Mouse (Mus musculus): Measurements from ENCODE around the gene Arvcf. TPM values are rescaled to one million over a fixed set of nuclear protein-coding genes. Genes with fewer than 3 reads are reported as not detected.

Gene Arvcf
- 31.0 and 31.2 TPM in 2 replicates for polyA plus RNA-seq (2015; fragmentation: Nextera tagmentation; extraction: Ambion mirVana)

- WGBS = under 1% methylated on average over 44 of the region's 44 CpGs
- peak; percentile 92 for ATAC-seq (ENCODE audit: low FRiP score, low TSS enrichment)
- Histone ChIP-seq H3K4me2 (replicated peaks; ENCODE audit: low read depth, low read length) (peak within 1 kb of the TSS; percentile 98), H3K36me3 (ENCODE audit: insufficient read depth, low read length) (no peaks in the 10 kb centered on the region), H3K4me1 (ENCODE audit: insufficient read depth, low read length) (peaks cover 10% of the 10 kb centered on the region), H3K9ac (replicated peaks; ENCODE audit: low read length) (peak within 1 kb of the TSS; percentile 81), H3K27ac (ENCODE audit: low read length) (no peak within 1 kb of the TSS), H3K9me3 (ENCODE audit: low read length) (no peaks in the 10 kb centered on the region), H3K4me3 (ENCODE audit: low read length) (peak within 1 kb of the TSS; percentile 75), H3K27me3 (ENCODE audit: insufficient read depth, low read length) (peaks cover 24% of the 10 kb centered on the region)
Measured at GRCm38 (mm10) chr16:18347931-18348600, at the start of gene Arvcf, which contains the start of gene Tango2. Arvcf (plus strand) TSS chr16:18348182. Tango2 (minus strand) TSS chr16:18348103.

GRCm38 (mm10) chr16:18308159-18308558, 39.8 kb upstream of the Arvcf start:
- 91% methylated on average over 1 of the region's 1 CpGs for WGBS
- no peaks in the 10 kb centered on the region for H3K9me3 ChIP-seq (ENCODE audit: low read length)
- no peaks in the 10 kb centered on the region for H3K36me3 ChIP-seq (ENCODE audit: insufficient read depth, low read length)
- H3K27me3 ChIP-seq (ENCODE audit: insufficient read depth, low read length) = no peaks in the 10 kb centered on the region
- no peak overlapping the region for H3K9ac ChIP-seq (replicated peaks; ENCODE audit: low read length)
- H3K27ac ChIP-seq (ENCODE audit: low read length) = no peak overlapping the region
- H3K4me3 ChIP-seq (ENCODE audit: low read length) = no peak overlapping the region
- H3K4me2 ChIP-seq (replicated peaks; ENCODE audit: low read depth, low read length) = no peak overlapping the region
- no peak for ATAC-seq (ENCODE audit: low FRiP score, low TSS enrichment)
- H3K4me1 ChIP-seq (ENCODE audit: insufficient read depth, low read length) = no peaks in the 10 kb centered on the region

DNA sequence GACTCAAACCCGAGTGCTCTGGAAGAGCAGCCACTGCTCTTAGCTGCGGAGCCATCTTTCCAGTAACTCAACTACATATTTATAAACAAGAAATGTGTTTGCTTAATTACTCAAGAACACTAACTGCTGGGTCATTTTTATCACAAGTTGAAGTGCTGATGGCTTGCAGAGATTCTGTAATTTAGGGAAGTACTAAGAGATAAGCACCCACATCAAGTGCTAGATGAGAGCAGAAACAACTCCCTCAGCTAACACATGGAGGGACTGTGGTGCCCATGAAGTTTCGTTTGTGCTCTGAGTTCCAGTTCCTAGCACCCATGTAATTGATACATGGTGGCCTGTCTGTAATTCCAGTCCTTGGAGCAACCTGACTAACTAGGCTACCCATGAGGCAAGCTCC, 29.0 kb upstream of the Arvcf start:
- H3K27ac ChIP-seq (ENCODE audit: low read length) = no peak overlapping the region
- H3K4me2 ChIP-seq (replicated peaks; ENCODE audit: low read depth, low read length) = no peak overlapping the region
- WGBS = 84% methylated on average over 3 of the region's 3 CpGs
- no peaks in the 10 kb centered on the region for H3K9me3 ChIP-seq (ENCODE audit: low read length)
- H3K36me3 ChIP-seq (ENCODE audit: insufficient read depth, low read length) = no peaks in the 10 kb centered on the region
- H3K27me3 ChIP-seq (ENCODE audit: insufficient read depth, low read length) = no peaks in the 10 kb centered on the region
- H3K4me1 ChIP-seq (ENCODE audit: insufficient read depth, low read length) = no peaks in the 10 kb centered on the region
- no peak for ATAC-seq (ENCODE audit: low FRiP score, low TSS enrichment)
- H3K9ac ChIP-seq (replicated peaks; ENCODE audit: low read length) = no peak overlapping the region
- no peak overlapping the region for H3K4me3 ChIP-seq (ENCODE audit: low read length)

- Histone ChIP-seq H3K9me3 (ENCODE audit: low read length) (no peaks in the 10 kb centered on the region), H3K9ac (replicated peaks; ENCODE audit: low read length) (no peak overlapping the region), H3K27ac (ENCODE audit: low read length) (no peak overlapping the region), H3K27me3 (ENCODE audit: insufficient read depth, low read length) (no peaks in the 10 kb centered on the region), H3K4me2 (replicated peaks; ENCODE audit: low read depth, low read length) (no peak overlapping the region), H3K4me3 (ENCODE audit: low read length) (no peak overlapping the region), H3K36me3 (ENCODE audit: insufficient read depth, low read length) (no peaks in the 10 kb centered on the region), H3K4me1 (ENCODE audit: insufficient read depth, low read length) (no peaks in the 10 kb centered on the region)
- 85% methylated on average over 2 of the region's 2 CpGs for WGBS
- ATAC-seq (ENCODE audit: low FRiP score, low TSS enrichment) = no peak
Measured at GRCm38 (mm10) chr16:18321443-18321842, 26.5 kb upstream of the Arvcf start.

GRCm38 (mm10) chr16:18323460-18323859, 24.5 kb upstream of the Arvcf start:
- WGBS = 87% methylated on average over 2 of the region's 2 CpGs
- no peak overlapping the region for H3K4me3 ChIP-seq (ENCODE audit: low read length)
- no peak overlapping the region for H3K27ac ChIP-seq (ENCODE audit: low read length)
- H3K4me2 ChIP-seq (replicated peaks; ENCODE audit: low read depth, low read length) = no peak overlapping the region
- no peaks in the 10 kb centered on the region for H3K36me3 ChIP-seq (ENCODE audit: insufficient read depth, low read length)
- no peaks in the 10 kb centered on the region for H3K27me3 ChIP-seq (ENCODE audit: insufficient read depth, low read length)
- H3K9me3 ChIP-seq (ENCODE audit: low read length) = no peaks in the 10 kb centered on the region
- no peak overlapping the region for H3K9ac ChIP-seq (replicated peaks; ENCODE audit: low read length)
- H3K4me1 ChIP-seq (ENCODE audit: insufficient read depth, low read length) = no peaks in the 10 kb centered on the region
- no peak for ATAC-seq (ENCODE audit: low FRiP score, low TSS enrichment)

- Histone ChIP-seq H3K4me3 (ENCODE audit: low read length) (no peak overlapping the region), H3K4me2 (replicated peaks; ENCODE audit: low read depth, low read length) (no peak overlapping the region), H3K27ac (ENCODE audit: low read length) (no peak overlapping the region), H3K4me1 (ENCODE audit: insufficient read depth, low read length) (no peaks in the 10 kb centered on the region), H3K27me3 (ENCODE audit: insufficient read depth, low read length) (no peaks in the 10 kb centered on the region), H3K9ac (replicated peaks; ENCODE audit: low read length) (no peak overlapping the region), H3K9me3 (ENCODE audit: low read length) (no peaks in the 10 kb centered on the region), H3K36me3 (ENCODE audit: insufficient read depth, low read length) (no peaks in the 10 kb centered on the region)
- no peak for ATAC-seq (ENCODE audit: low FRiP score, low TSS enrichment)
- WGBS = 85% methylated on average over 6 of the region's 6 CpGs
Measured at GRCm38 (mm10) chr16:18324031-18324430, 24.0 kb upstream of the Arvcf start.

GRCm38 (mm10) chr16:18325741-18326140, 22.2 kb upstream of the Arvcf start:
- H3K27ac ChIP-seq (ENCODE audit: low read length) = no peak overlapping the region
- no peaks in the 10 kb centered on the region for H3K36me3 ChIP-seq (ENCODE audit: insufficient read depth, low read length)
- 68% methylated on average over 4 of the region's 4 CpGs for WGBS
- no peak for ATAC-seq (ENCODE audit: low FRiP score, low TSS enrichment)
- H3K27me3 ChIP-seq (ENCODE audit: insufficient read depth, low read length) = no peaks in the 10 kb centered on the region
- H3K9ac ChIP-seq (replicated peaks; ENCODE audit: low read length) = no peak overlapping the region
- no peaks in the 10 kb centered on the region for H3K9me3 ChIP-seq (ENCODE audit: low read length)
- H3K4me2 ChIP-seq (replicated peaks; ENCODE audit: low read depth, low read length) = no peak overlapping the region
- no peaks in the 10 kb centered on the region for H3K4me1 ChIP-seq (ENCODE audit: insufficient read depth, low read length)
- no peak overlapping the region for H3K4me3 ChIP-seq (ENCODE audit: low read length)

GRCm38 (mm10) chr16:18327936-18328335, 20.0 kb upstream of the Arvcf start:
- H3K36me3 ChIP-seq (ENCODE audit: insufficient read depth, low read length) = no peaks in the 10 kb centered on the region
- no peak overlapping the region for H3K27ac ChIP-seq (ENCODE audit: low read length)
- no peak overlapping the region for H3K4me2 ChIP-seq (replicated peaks; ENCODE audit: low read depth, low read length)
- H3K4me1 ChIP-seq (ENCODE audit: insufficient read depth, low read length) = no peaks in the 10 kb centered on the region
- 92% methylated on average over 9 of the region's 9 CpGs for WGBS
- no peak overlapping the region for H3K9ac ChIP-seq (replicated peaks; ENCODE audit: low read length)
- H3K27me3 ChIP-seq (ENCODE audit: insufficient read depth, low read length) = no peaks in the 10 kb centered on the region
- H3K9me3 ChIP-seq (ENCODE audit: low read length) = no peaks in the 10 kb centered on the region
- H3K4me3 ChIP-seq (ENCODE audit: low read length) = no peak overlapping the region
- ATAC-seq (ENCODE audit: low FRiP score, low TSS enrichment) = no peak

DNA sequence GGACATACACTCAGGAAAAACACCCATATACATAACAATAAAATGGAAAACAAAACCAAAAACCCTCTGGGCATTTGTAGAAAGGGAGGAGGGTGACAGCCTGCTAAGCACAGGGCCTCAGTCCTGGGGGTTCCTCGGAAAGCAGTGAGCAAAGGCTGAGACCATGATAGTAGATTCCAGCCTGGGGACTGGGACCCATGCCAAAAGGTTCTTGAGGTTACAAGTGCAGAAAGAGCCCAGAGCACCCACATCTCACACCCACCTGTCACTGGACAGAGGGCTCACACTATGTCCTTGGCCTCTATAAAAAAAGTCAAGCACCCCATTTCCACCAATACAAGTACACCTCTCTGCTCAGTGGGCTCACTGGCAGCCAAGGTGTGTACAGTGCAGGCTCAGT, 19.5 kb upstream of the Arvcf start:
- 65% methylated on average over 1 of the region's 1 CpGs for WGBS
- Histone ChIP-seq H3K9ac (replicated peaks; ENCODE audit: low read length) (no peak overlapping the region), H3K9me3 (ENCODE audit: low read length) (no peaks in the 10 kb centered on the region), H3K4me1 (ENCODE audit: insufficient read depth, low read length) (no peaks in the 10 kb centered on the region), H3K4me2 (replicated peaks; ENCODE audit: low read depth, low read length) (no peak overlapping the region), H3K27ac (ENCODE audit: low read length) (no peak overlapping the region), H3K27me3 (ENCODE audit: insufficient read depth, low read length) (no peaks in the 10 kb centered on the region), H3K4me3 (ENCODE audit: low read length) (no peak overlapping the region), H3K36me3 (ENCODE audit: insufficient read depth, low read length) (no peaks in the 10 kb centered on the region)
- ATAC-seq (ENCODE audit: low FRiP score, low TSS enrichment) = no peak

DNA sequence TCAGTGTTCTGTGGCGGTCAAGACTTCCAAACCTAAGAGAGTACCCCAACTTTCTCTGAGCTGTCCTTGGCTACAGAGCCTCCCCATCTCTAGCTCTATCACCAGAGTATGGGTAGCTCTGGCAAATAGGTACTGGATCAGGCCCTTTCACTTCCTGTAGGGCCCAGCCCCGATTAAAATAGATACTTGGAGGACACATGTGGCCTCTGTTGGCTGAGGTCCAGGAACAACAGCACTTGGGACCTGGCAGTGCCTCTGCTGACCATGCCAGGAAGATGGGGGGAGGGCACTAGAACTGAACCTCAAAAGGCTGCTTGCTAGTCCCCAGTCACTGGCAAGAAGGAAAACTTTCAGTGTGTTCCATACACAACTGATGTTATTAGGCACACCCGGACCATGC, 14.0 kb upstream of the Arvcf start:
- no peak overlapping the region for H3K27ac ChIP-seq (ENCODE audit: low read length)
- no peak overlapping the region for H3K9ac ChIP-seq (replicated peaks; ENCODE audit: low read length)
- H3K27me3 ChIP-seq (ENCODE audit: insufficient read depth, low read length) = no peaks in the 10 kb centered on the region
- H3K4me2 ChIP-seq (replicated peaks; ENCODE audit: low read depth, low read length) = no peak overlapping the region
- WGBS = 78% methylated on average over 3 of the region's 3 CpGs
- no peaks in the 10 kb centered on the region for H3K4me1 ChIP-seq (ENCODE audit: insufficient read depth, low read length)
- no peaks in the 10 kb centered on the region for H3K9me3 ChIP-seq (ENCODE audit: low read length)
- ATAC-seq (ENCODE audit: low FRiP score, low TSS enrichment) = 0 out of 2 replicates have a peak, but pooled peaks have one; percentile 31
- no peak overlapping the region for H3K4me3 ChIP-seq (ENCODE audit: low read length)
- H3K36me3 ChIP-seq (ENCODE audit: insufficient read depth, low read length) = no peaks in the 10 kb centered on the region

All from kidney, embryonic 16.5 days (tissue).